Mouse (Mus musculus): ENCODE measurements around the gene Sdk2. TPM values are rescaled to one million over a fixed set of nuclear protein-coding genes. Genes with fewer than 3 reads are reported as not detected.

The Sdk2 gene
- total and polyA plus RNA-seq, 3 experiments, result 1.2 to 4.8 (median 1.3) TPM

- no peak for TF ChIP-seq MEF2A (IDR thresholded peaks at IDR 0.05; ENCODE audit: borderline replicate concordance, low read depth, low read length)
- no peak for TF ChIP-seq RAD21 (IDR thresholded peaks at IDR 0.05; ENCODE audit: low read depth, low read length)
- no peak for TF ChIP-seq JUND (conservative IDR thresholded peaks at IDR 0.05; ENCODE audit: low read depth, low read length)
- TF ChIP-seq ZNF384 (IDR thresholded peaks at IDR 0.05; ENCODE audit: low read depth, low read length), result no peak
- TF ChIP-seq MAZ (IDR thresholded peaks at IDR 0.05; ENCODE audit: low read depth, low read length), result no peak
- TF ChIP-seq CHD1 (IDR thresholded peaks at IDR 0.05; ENCODE audit: low read depth, low read length), result no peak
- TF ChIP-seq CHD2 (IDR thresholded peaks at IDR 0.05; ENCODE audit: low read length), result no peak
- no peak for TF ChIP-seq MAFK (IDR thresholded peaks at IDR 0.05; ENCODE audit: insufficient replicate concordance, low read length)
- TF ChIP-seq POLR2A (IDR thresholded peaks at IDR 0.05; ENCODE audit: low read depth, low read length), result no peak
- H3K4me1 ChIP-seq (ENCODE audit: control insufficient read depth in 1 of 2, insufficient read depth in 2 of 2), result peaks cover 6 to 47% of the 10 kb centered on the region in 2 experiments; a peak in 3 of 4 replicates
- no peak for DNase-seq (ENCODE audit: extremely low read depth)
- in situ Hi-C loops (cut with MboI; ENCODE audit: low pct_ligation_motif_present, low pct_unique_long_range_greater_than_20kb, low sequenced_read_pairs) (no loop called here), dilution Hi-C loops (cut with MboI; ENCODE audit: extremely low pct_ligation_motif_present, extremely low pct_unique_long_range_greater_than_20kb, low sequenced_read_pairs) (no loop called here)
- H3K4me2 ChIP-seq (ENCODE audit: insufficient read depth, low read depth, poor library complexity, severe bottlenecking), result no peak overlapping the region
- no peaks in the 10 kb centered on the region for H3K79me2 ChIP-seq (replicated peaks; ENCODE audit: control insufficient read depth, extremely low read depth, insufficient read depth, poor library complexity, severe bottlenecking)
- no peak overlapping the region for H3K27ac ChIP-seq (ENCODE audit: insufficient read depth, low read depth)
- H3K9me3 ChIP-seq (replicated peaks; ENCODE audit: low read length), result no peaks in the 10 kb centered on the region
- no peak overlapping the region for H3K4me3 ChIP-seq (replicated peaks in 1 of 3; ENCODE audit: low read depth in 2 of 3, low read length in 2 of 3, poor library complexity in 1 of 3)
- no peak overlapping the region for H3K9ac ChIP-seq (ENCODE audit: insufficient read depth, low read depth)
- peaks cover 0 to 1% of the 10 kb centered on the region in 2 experiments for H3K36me3 ChIP-seq (replicated peaks in 1 of 2; ENCODE audit: control insufficient read depth in 1 of 2, insufficient read depth in 1 of 2, low read length in 1 of 2)
- H3K27me3 ChIP-seq (replicated peaks), result no peaks in the 10 kb centered on the region
These were observed 280.5 kb downstream of the Sdk2 start for GRCm38 (mm10) chr11:113786395-113786794.

- in situ Hi-C loops (cut with MboI; ENCODE audit: low pct_ligation_motif_present, low pct_unique_long_range_greater_than_20kb, low sequenced_read_pairs) (no loop called here), dilution Hi-C loops (cut with MboI; ENCODE audit: extremely low pct_ligation_motif_present, extremely low pct_unique_long_range_greater_than_20kb, low sequenced_read_pairs) (no loop called here)
- Histone ChIP-seq H3K79me2 (replicated peaks; ENCODE audit: control insufficient read depth, extremely low read depth, insufficient read depth, poor library complexity, severe bottlenecking) (no peaks in the 10 kb centered on the region), H3K4me3 (replicated peaks in 1 of 3; ENCODE audit: low read depth in 2 of 3, low read length in 2 of 3, poor library complexity in 1 of 3) (no peak overlapping the region), H3K4me1 (ENCODE audit: control insufficient read depth in 1 of 2, insufficient read depth in 2 of 2) (peaks cover 6 to 47% of the 10 kb centered on the region in 2 experiments; a peak in 3 of 4 replicates), H3K4me2 (ENCODE audit: insufficient read depth, low read depth, poor library complexity, severe bottlenecking) (no peak overlapping the region), H3K27ac (ENCODE audit: insufficient read depth, low read depth) (no peak overlapping the region), H3K36me3 (replicated peaks in 1 of 2; ENCODE audit: control insufficient read depth in 1 of 2, insufficient read depth in 1 of 2, low read length in 1 of 2) (no peaks in the 10 kb centered on the region), H3K9ac (ENCODE audit: insufficient read depth, low read depth) (no peak overlapping the region), H3K9me3 (replicated peaks; ENCODE audit: low read length) (no peaks in the 10 kb centered on the region), H3K27me3 (replicated peaks) (no peaks in the 10 kb centered on the region)
- TF ChIP-seq GABPA (IDR thresholded peaks at IDR 0.05; ENCODE audit: insufficient replicate concordance, low read depth, low read length) (no peak), POLR2AphosphoS2 (IDR thresholded peaks at IDR 0.05; ENCODE audit: low read depth, low read length) (no peak), KAT2A (IDR thresholded peaks at IDR 0.05; ENCODE audit: insufficient replicate concordance, low read length) (no peak), MEF2A (IDR thresholded peaks at IDR 0.05; ENCODE audit: borderline replicate concordance, low read depth, low read length) (no peak), HCFC1 (IDR thresholded peaks at IDR 0.05; ENCODE audit: low read depth, low read length) (no peak), TBP (conservative IDR thresholded peaks at IDR 0.05; ENCODE audit: low read depth, low read length) (no peak), EP300 (IDR thresholded peaks at IDR 0.05; ENCODE audit: low read length) (no peak), USF2 (conservative IDR thresholded peaks at IDR 0.05; ENCODE audit: low read depth, low read length) (no peak), MXI1 (IDR thresholded peaks at IDR 0.05; ENCODE audit: low read depth, low read length) (no peak), JUND (conservative IDR thresholded peaks at IDR 0.05; ENCODE audit: low read depth, low read length) (no peak), TCF12 (IDR thresholded peaks at IDR 0.05; ENCODE audit: low read depth, low read length) (no peak), PAX5 (IDR thresholded peaks at IDR 0.05; ENCODE audit: low read length) (no peak), SIN3A (IDR thresholded peaks at IDR 0.05; ENCODE audit: low read length) (no peak), RAD21 (IDR thresholded peaks at IDR 0.05; ENCODE audit: low read depth, low read length) (no peak), CTCF (conservative IDR thresholded peaks at IDR 0.05 in 1 of 2, IDR thresholded peaks at IDR 0.05 in 1 of 2; ENCODE audit: low read depth in 2 of 2, low read length in 2 of 2) (no peak), ZMIZ1 (IDR thresholded peaks at IDR 0.05; ENCODE audit: low read depth, low read length) (no peak), ETS1 (conservative IDR thresholded peaks at IDR 0.05; ENCODE audit: low read depth, low read length) (no peak)
- no peak for DNase-seq (ENCODE audit: extremely low read depth)
These were observed 281.3 kb downstream of the Sdk2 start for GRCm38 (mm10) chr11:113785406-113786171.

Measured in CH12.LX (cell line).